Mouse (Mus musculus): ENCODE measurements around the gene Entpd2. TPM values are rescaled to one million over a fixed set of nuclear protein-coding genes. Genes with fewer than 3 reads are reported as not detected.

Entpd2 gene
- 7.6 and 9.0 TPM in 2 replicates for polyA plus RNA-seq (2015; fragmentation: Nextera tagmentation; extraction: Ambion mirVana)

- peak; percentile 14 for DNase-seq (ENCODE audit: low spot score)
These were observed at the start of gene Entpd2 for GRCm38 (mm10) chr2:25395721-25396596. Gene Entpd2, plus strand, starts transcription at chr2:25395874.

- no peak for DNase-seq (ENCODE audit: low spot score)
These were observed 47.5 kb upstream of the Entpd2 start for GRCm38 (mm10) chr2:25348162-25348561.

DNA sequence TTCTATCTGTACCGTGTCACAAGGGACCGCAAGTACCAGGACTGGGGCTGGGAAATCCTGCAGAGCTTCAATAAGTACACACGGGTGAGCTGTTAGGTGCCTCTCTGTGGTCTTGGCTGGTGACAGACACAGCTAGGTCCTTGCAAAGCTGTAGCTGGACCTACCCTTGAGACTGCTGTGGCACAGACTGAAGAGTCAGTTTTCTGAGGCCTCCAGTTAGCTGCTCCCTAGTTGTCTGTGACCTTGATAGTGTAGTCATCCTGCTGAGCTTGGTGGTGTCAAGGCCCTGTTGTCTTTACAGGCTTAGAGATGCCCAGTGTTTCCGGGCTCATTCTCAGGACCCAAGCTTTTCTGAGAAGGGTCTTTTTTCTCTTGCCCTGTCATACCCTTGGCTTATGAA is 46.2 kb upstream of the Entpd2 start:
- no peak for DNase-seq (ENCODE audit: low spot score)

DNA sequence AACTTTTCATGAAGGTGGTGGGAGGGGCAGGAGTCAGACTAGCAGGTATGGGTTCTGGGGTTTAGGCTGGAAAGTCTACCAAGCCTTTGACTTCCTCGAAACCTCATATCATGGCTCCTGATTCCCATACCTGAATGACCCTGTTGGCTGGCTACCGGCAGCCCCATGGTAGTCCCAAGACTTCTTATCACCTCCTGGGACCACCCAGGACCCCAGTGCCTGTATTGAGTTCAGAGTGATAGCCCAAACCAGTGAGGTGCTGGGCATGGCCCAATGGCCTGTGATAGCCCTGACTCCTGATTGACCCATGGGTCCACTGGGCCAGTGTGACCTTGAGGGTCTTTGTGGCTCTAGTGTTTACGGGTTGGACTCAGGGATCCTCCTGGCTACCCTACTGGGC is 45.0 kb upstream of the Entpd2 start:
- no peak for DNase-seq (ENCODE audit: low spot score)

DNA sequence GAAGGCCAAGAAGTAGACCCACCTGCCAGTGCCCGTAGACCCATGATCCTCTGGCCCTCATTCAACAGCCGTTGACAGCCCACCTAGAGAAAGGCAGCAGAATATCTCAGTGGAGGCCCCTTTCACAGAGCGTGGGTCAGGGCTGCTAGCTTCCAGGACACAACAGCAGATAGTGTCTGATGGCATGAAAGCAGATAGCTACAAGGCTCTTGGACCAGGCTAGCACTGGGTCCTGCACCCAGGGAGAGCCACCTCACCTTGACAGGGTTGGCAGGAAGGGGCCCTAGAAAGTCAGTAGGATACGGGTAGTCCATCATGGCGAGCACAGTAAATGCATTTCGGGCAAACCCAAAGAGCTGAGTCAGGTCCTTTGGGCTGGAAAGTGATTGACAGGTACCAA is 41.5 kb upstream of the Entpd2 start:
- no peak for DNase-seq (ENCODE audit: low spot score)

DNA sequence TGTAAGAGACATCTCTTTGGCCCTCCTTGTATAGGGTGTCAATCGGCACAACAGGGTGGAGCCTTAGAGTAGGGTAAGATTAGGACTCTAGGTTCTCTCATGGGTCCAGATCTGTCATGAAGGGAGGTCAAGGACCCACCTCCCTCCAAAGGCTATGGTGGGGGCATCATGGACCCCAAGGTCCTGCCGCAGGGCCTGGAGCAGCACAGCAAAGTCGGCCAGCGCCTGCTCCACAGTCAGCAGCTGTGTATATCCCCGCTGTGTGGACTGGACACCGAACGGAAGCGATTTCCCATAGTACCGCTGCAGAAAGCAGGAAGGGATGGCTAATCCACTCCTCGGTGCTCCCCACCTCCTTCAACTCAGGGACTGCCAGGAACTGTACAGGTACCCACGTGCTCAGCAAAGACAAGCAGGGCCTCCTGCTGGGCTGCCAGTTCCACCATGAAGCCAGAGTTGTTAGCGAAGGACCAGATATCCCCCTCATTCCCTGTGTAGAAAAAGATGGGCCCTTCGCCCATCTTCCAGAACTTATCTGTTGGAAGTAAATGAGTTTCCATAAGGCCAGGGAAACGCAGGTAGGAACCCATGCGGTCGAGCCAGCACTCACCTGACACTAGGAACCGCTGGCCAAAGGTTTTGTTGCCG is 40.1 kb upstream of the Entpd2 start:
- DNase-seq (ENCODE audit: low spot score) = no peak

DNA sequence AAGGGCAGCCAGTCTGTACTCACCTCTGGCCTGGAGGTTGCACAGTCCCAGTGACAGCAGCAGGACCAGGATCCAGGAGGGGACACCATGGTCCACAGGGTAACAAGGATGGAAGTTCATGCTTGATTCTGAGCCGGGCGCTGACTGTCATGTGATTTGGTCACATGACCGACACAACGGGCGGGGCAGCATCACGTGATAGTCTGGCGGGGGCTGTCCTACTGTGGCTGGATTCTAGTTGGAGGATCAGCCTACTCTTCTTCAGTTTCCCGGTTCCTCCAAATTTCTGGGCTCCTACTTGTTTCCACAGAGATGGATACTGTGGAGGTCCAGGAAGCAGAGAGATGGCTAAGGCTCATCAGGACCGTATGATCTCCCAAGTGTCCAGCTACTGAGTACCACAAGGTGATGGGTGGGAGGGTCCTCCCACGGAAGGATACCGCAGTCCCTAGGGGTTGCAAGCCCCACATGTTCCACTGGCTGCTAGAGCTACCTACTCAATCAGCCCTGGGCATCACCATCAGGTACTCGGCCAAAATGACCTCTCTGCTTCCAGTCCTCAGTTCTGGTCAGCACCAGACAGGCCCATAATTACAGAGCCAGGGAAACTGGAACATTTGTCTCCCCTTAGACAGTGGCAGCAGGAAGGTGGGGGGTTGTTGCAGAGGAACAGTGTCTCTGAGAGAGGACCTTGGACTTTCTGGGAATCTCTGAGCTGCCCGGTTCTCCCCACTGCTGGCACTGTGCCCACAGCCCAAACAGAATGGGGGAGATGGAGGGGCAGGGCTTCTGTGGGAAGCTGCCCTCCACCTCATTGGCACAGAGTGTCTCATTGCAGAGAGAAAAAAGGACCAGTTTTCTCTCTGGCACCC is 39.2 kb upstream of the Entpd2 start, which contains the start of gene Dpp7:
Gene Dpp7 (minus strand): TSS at position 152 of the 872 bp plus-strand sequence.
- DNase-seq (ENCODE audit: low spot score) = peak; percentile 74

- DNase-seq (ENCODE audit: low spot score) = no peak
These were observed 35.8 kb upstream of the Entpd2 start for GRCm38 (mm10) chr2:25359848-25360247.

GRCm38 (mm10) chr2:25363478-25364178 is 32.0 kb upstream of the Entpd2 start:
- no peak for DNase-seq (ENCODE audit: low spot score)

DNA sequence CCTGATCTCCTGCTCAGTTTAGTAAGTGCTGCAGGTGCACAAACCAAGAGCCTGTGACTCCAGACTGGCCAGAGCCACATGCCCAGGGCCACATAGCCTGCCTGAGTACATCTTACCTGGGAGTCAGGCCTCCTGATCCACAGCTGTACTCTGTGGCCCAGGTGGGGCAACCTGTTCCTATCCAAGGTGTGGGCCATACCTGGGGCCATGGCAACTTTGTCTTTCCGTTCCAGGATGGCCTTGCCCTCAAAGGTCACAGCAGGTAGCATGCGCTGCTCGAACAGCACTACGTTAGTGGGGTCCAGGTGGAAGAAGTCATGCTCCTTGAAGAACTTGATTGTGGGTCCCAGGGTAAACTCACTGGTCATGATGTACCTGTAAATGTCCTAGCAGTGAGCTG is 31.4 kb upstream of the Entpd2 start:
- DNase-seq (ENCODE audit: low spot score) = no peak

- no peak for DNase-seq (ENCODE audit: low spot score)
These were observed 30.9 kb upstream of the Entpd2 start for GRCm38 (mm10) chr2:25364761-25365090.

- DNase-seq (ENCODE audit: low spot score) = peak; percentile 62
These were observed 30.4 kb upstream of the Entpd2 start, which contains the start of gene Uap1l1 for GRCm38 (mm10) chr2:25365091-25365761. Gene Uap1l1, minus strand, starts transcription at chr2:25365682.

GRCm38 (mm10) chr2:25369996-25370395 is 25.7 kb upstream of the Entpd2 start:
- no peak for DNase-seq (ENCODE audit: low spot score)

DNA sequence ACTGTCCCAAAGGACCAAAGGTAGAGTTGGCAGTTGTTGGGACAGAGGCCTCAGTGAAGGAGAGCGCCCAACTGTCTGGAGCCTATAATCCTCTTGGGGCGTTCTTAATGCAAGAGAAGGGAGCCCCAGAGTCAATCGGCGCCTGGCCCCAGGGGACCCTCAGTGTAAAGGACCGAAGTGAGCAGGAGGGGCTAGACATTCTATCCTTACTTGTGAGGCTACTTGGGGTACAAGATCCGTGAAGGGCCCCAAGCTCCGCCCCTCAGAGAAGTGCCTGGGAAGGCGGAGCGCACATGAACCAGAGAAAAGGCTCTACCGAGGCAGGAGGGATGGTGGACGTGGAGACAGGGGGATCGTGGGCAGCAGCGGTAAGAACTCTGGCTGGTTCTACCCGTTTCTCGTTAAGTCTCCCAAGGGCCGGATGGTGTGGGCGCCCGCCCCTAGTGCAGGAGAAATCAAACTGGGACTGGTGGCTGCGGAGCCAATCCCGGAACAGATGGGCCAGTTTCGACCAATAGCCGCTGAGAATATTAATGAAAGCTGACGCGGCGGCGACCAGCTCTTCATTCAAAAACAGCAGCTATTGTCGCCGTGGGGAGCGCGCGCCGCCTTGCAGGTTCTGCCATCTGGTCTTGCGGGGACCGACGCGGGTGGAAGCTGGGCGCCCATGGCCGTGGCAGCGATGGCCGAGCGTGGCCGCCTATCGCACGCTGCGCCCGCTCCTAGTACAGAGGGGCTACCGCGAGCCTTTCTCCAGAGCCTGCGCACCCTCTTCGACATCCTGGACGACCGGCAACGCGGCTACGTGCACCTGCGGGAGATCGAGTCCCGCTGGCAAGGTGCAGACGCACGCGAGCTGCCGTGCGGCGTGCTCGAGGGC is 23.7 kb upstream of the Entpd2 start, which contains the start of gene Sapcd2:
Gene Sapcd2 (plus strand): TSS at position 558 of the 880 bp plus-strand sequence.
- peak; percentile 84 for DNase-seq (ENCODE audit: low spot score)

DNA sequence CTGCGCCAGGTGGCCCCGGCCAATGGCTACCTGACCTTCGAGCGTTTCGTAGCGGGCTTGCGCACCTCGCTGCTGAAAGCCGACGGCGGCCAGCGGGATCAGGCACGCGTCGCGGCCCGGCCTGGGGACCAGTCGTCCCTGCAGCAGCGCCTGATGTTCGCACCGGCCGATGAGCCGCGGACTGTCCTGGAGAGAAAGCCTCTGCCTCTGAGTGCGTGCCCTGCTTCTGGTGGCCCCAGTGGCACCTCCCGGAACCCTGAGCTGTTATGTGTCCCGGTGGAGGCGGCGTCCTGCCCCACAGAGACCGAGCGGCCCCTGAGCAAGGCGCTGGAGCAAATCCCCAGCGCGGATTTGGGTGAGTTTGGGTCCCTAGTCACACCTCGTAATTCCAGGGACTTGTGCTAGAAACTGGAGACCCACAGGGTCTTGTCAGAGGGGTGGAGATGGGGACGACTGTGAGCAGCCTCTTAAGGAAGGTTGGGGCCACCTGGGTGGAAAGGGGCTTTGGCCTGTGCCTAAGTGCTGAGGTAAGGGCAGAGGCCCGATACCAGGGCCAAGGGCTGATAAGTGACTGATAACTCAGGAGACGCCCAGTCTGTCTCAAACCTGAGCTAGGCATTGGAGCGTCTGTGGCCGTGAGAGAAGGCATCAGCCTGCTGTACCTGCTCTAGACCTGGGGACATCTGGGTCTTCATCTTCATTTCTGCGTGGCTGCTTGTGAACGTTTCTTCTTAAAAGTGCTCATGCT is 22.9 kb upstream of the Entpd2 start:
- peak; percentile 11 for DNase-seq (ENCODE audit: low spot score)

DNA sequence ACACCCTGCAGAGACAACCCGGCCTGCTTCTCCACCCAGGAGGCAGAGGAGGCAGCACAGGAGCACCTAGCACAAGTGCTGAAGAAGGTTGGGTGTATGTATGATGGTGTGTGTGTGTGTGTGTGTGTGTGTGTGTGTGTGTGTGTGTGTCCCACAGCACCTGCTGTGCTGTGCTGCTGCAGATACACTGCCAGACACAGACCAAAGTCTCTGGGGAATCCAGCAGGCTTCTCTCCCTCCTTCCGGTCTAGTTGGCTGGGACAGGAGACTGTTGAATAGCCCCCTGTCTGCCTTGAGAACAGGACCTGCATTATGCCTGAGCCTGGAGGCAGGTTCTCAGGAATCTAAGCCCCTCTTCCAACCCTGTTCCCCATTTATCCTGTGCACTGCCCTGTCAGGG is 22.2 kb upstream of the Entpd2 start:
- DNase-seq (ENCODE audit: low spot score) = no peak

DNA sequence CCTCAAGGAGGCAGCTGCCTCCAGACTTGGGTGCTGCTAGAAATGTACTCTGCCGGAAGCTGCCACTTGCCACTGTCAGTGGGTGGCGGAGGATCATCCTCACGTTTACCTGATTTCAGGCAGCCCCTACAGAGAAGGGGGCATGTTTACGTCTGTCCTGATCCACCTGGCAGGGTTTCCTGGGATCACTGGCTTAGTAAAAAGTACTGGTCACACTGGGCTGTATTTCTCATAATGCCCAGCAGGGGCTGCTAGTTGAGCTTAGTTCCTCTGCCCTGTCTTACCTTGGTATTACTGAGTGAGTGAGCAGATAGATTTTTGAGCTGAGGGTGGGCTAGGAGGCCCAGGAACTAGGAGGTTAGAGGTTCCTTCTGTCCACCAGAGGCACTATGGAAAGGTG is 19.1 kb upstream of the Entpd2 start:
- peak; percentile 37 for DNase-seq (ENCODE audit: low spot score)

DNA sequence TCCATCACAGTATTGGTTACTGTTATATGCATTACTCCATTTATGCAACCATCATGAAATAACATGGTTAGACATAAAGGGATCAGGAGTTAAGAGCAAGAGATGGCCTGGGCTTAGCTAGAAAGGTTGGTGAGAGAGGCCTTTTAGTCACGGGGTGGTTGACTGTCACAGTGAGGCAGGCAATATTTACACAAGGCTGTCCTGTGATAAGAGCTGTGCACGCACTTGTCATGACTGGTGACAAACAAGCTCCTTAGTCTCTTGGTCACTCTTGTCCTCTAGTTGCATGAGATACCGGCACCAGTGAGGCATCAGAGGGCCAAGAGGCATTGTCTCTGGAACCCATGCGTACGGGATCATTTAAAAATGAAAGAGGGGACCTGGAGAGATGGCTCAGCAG is 11.2 kb upstream of the Entpd2 start:
- DNase-seq (ENCODE audit: low spot score) = no peak

DNA sequence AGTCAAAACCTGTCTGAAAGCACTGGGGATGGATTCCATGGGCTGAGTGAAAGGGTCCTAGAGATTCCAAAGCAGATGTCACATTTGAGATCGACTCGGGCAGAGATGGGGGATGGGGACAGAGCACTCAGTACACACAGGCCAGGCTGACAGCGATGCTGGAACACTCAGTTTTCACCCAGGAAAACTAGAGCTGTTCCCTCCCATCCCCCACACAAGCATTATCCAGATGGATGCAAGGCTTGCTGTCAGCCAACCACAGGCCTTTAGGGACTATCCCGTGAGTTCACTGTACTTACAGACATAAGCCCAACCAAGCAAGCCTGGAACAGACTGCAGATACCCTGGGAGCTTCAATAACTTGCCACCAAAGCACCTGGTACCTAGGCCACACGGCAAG is 4.4 kb upstream of the Entpd2 start:
- DNase-seq (ENCODE audit: low spot score) = no peak
